In the genomic region with DNA sequence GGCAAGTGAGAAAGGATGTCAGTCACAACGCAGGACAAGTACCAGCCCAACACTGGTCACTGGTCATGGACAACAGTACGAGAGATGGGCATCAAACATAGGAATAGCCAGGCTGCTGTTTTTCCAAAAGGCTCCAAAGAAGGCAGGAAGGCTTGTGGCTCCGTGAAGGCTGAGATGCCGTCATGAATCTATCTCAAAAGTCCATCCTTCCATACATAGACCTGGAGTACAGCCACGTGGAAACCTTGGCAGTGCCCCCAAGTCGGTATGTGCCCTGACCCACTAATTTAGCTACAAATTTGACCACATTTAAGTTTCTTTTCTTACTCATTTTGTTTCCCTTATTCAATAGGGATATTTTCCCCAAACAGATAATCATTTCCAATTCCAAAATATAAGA, we compare ENCODE assay signal across 24 mouse cellular contexts.
DNase-seq lines count a peak whose midpoint lies in the region; ATAC-seq and TF ChIP-seq lines count a peak whose summit lies in the region.
"Had no signal": no experiment of that assay in that cellular context is flagged by ENCODE, and none has a peak within 500 bp of the region (broad histone marks: within the 10 kb centered on the region; RNA-seq: fewer than 3 reads in every experiment).

No protein-coding gene starts in this region.

- no peaks in the 10 kb centered on the region for H3K4me1 ChIP-seq in midbrain, embryonic 11.5 days (ENCODE audit: control insufficient read depth, insufficient read depth, low read length)
- no peaks in the 10 kb centered on the region for H3K4me1 ChIP-seq in midbrain, embryonic 16.5 days (ENCODE audit: control insufficient read depth, insufficient read depth, low read length)
- peaks cover 15% of the 10 kb centered on the region; the same call in 1 of the 2 replicates for H3K4me1 ChIP-seq in cerebellum, adult 2 months (ENCODE audit: control insufficient read depth, insufficient read depth, low read length)
- H3K4me1 ChIP-seq: embryonic facial prominence, embryonic 13.5 days; heart, embryonic 10.5 days; heart, embryonic 15.5 days; liver, embryonic 15.5 days; neural tube, embryonic 13.5 days had no signal

- no peak overlapping the region for H3K9ac ChIP-seq in midbrain, embryonic 11.5 days (ENCODE audit: low read length)
- H3K9ac ChIP-seq in midbrain, embryonic 16.5 days (ENCODE audit: low read depth, low read length): no peak overlapping the region
- H3K9ac ChIP-seq: embryonic facial prominence, embryonic 13.5 days; forebrain, postnatal 0 days; heart, embryonic 15.5 days; liver, embryonic 15.5 days; lung, embryonic 14.5 days; neural tube, embryonic 13.5 days had no signal

- ATAC-seq in midbrain, embryonic 11.5 days (ENCODE audit: low FRiP score): no peak
- no peak for ATAC-seq in midbrain, embryonic 16.5 days
- ATAC-seq: forebrain, postnatal 0 days; hindbrain, embryonic 16.5 days had no signal

- H3K4me2 ChIP-seq in midbrain, embryonic 11.5 days: no peak overlapping the region
- H3K4me2 ChIP-seq in midbrain, embryonic 16.5 days (ENCODE audit: low read length): no peak overlapping the region
- H3K4me2 ChIP-seq: embryonic facial prominence, embryonic 13.5 days; heart, embryonic 15.5 days; liver, embryonic 15.5 days; lung, embryonic 14.5 days; neural tube, embryonic 13.5 days had no signal

- TF ChIP-seq POLR2A in cerebellum, adult 2 months (IDR thresholded peaks at IDR 0.05; ENCODE audit: borderline replicate concordance, insufficient read depth, low read length): no peak

- 92% methylated on average over 6 of the region's 6 CpGs for WGBS in midbrain, embryonic 11.5 days
- 89% methylated on average over 6 of the region's 6 CpGs for WGBS in midbrain, embryonic 16.5 days
- WGBS in cerebellum, adult 2 months: 18% methylated on average over 6 of the region's 6 CpGs

- peak; percentile 47 for DNase-seq in midbrain, embryonic 11.5 days (ENCODE audit: low spot score, missing footprints)
- DNase-seq in cerebellum, adult 2 months: peak; percentile 43 to 49
- peak; percentile 45 to 50 for DNase-seq in cerebellum, postnatal 14 days
- DNase-seq in gastrocnemius, postnatal 4 days (ENCODE audit: low spot score in 2 of 2): no peak
- no peak for DNase-seq in right cerebral cortex, postnatal 14 days
- DNase-seq: adrenal gland, postnatal 36 days; B cell, adult 2 months; forebrain, postnatal 0 days; kidney, adult 2 months; kidney, postnatal 36 days; liver; lung, embryonic 14.5 days; lung, postnatal 14 days; thymus, adult 2 months; thymus, postnatal 4 days had no signal

- no peaks in the 10 kb centered on the region for H3K9me3 ChIP-seq in midbrain, embryonic 11.5 days (ENCODE audit: control insufficient read depth, low read length)
- H3K9me3 ChIP-seq in midbrain, embryonic 16.5 days (replicated peaks; ENCODE audit: control insufficient read depth, low read length, poor library complexity, severe bottlenecking): no peaks in the 10 kb centered on the region
- H3K9me3 ChIP-seq: heart, embryonic 10.5 days; liver, embryonic 15.5 days had no signal

- no peaks in the 10 kb centered on the region for H3K27me3 ChIP-seq in midbrain, embryonic 11.5 days (ENCODE audit: control insufficient read depth, insufficient read depth, low read length)
- no peaks in the 10 kb centered on the region for H3K27me3 ChIP-seq in midbrain, embryonic 16.5 days (ENCODE audit: control insufficient read depth, insufficient read depth, low read depth, low read length)
- H3K27me3 ChIP-seq in cerebellum, adult 2 months (ENCODE audit: control insufficient read depth, insufficient read depth, low read length): no peaks in the 10 kb centered on the region
- H3K27me3 ChIP-seq: embryonic facial prominence, embryonic 13.5 days; heart, embryonic 15.5 days; liver, embryonic 15.5 days; neural tube, embryonic 13.5 days had no signal

- no peak for TF ChIP-seq CTCF in cerebellum, adult 2 months (IDR thresholded peaks at IDR 0.05; ENCODE audit: borderline replicate concordance, insufficient read depth, low read depth, low read length)

- no peaks in the 10 kb centered on the region for H3K36me3 ChIP-seq in midbrain, embryonic 11.5 days (ENCODE audit: control insufficient read depth, insufficient read depth, low read length)
- H3K36me3 ChIP-seq in midbrain, embryonic 16.5 days (ENCODE audit: control insufficient read depth, insufficient read depth, low read length): no peaks in the 10 kb centered on the region
- H3K36me3 ChIP-seq: embryonic facial prominence, embryonic 13.5 days; heart, embryonic 10.5 days; heart, embryonic 15.5 days; liver, embryonic 15.5 days; neural tube, embryonic 13.5 days had no signal

- no peak overlapping the region for H3K27ac ChIP-seq in midbrain, embryonic 11.5 days (ENCODE audit: low read depth, low read length)
- no peak overlapping the region for H3K27ac ChIP-seq in midbrain, embryonic 16.5 days (ENCODE audit: low read length)
- H3K27ac ChIP-seq in cerebellum, adult 2 months (ENCODE audit: insufficient read depth, low read length): no peak overlapping the region
- H3K27ac ChIP-seq: embryonic facial prominence, embryonic 13.5 days; forebrain, embryonic 10.5 days; heart, embryonic 10.5 days; heart, embryonic 15.5 days; layer of hippocampus, adult 2 months; liver, embryonic 15.5 days; neural tube, embryonic 13.5 days had no signal

- no peak overlapping the region for H3K4me3 ChIP-seq in midbrain, embryonic 11.5 days (ENCODE audit: low read depth, low read length)
- no peak overlapping the region for H3K4me3 ChIP-seq in midbrain, embryonic 16.5 days (ENCODE audit: low read depth, low read length)
- no peak overlapping the region for H3K4me3 ChIP-seq in cerebellum, adult 2 months (replicated peaks; ENCODE audit: insufficient read depth, low read depth, low read length)
- H3K4me3 ChIP-seq: embryonic facial prominence, embryonic 13.5 days; forebrain, embryonic 10.5 days; heart, embryonic 10.5 days; heart, embryonic 15.5 days; layer of hippocampus, adult 2 months; liver, embryonic 15.5 days; neural tube, embryonic 13.5 days had no signal

Comparison
In these comparisons a context has a peak if more than half of its experiments do, and no peak if none do; other contexts are left out.
1. DNase-seq: peak in midbrain, embryonic 11.5 days (single experiment), cerebellum, adult 2 months (2 of 2) and cerebellum, postnatal 14 days (2 of 2); none in gastrocnemius, postnatal 4 days (0 of 2) and right cerebral cortex, postnatal 14 days (single experiment).